Mouse (Mus musculus) liver, embryonic 15.5 days (tissue): ENCODE measurements at regions not wholly inside any gene's neighbourhood (a gene's known extent, or its start where the extent isn't known, plus 50 kb on each side); places are given as distances from the start of the nearest gene placed in this dataset.
"Not testable (repeated sequence)": the region's sequence is repeated elsewhere in the genome, so short reads cannot be mapped to it uniquely, and the experiment has no call there.

Experiments
- ATAC-seq: fragments of 200-750 bp; cut with Nextera tagmentation; 2 replicates; pipeline ENCODE4 v1.8.0; 2017; ENCODE audit warnings: moderate number of reproducible peaks, mild to moderate bottlenecking, moderate library complexity; ENCODE audit not compliant: insufficient read depth
- H3K27ac ChIP-seq: fragments of 300-500 bp; sonication (generic); replicated peaks from 2 replicates; pipeline ENCODE4 v1.5.1; 2015; ENCODE audit warnings: mild to moderate bottlenecking, inconsistent platforms
- H3K27me3 ChIP-seq: fragments of 300-500 bp; sonication (generic); 2 replicates; pipeline ENCODE4 v1.6.1; 2015; ENCODE audit warnings: mild to moderate bottlenecking, inconsistent platforms
- H3K36me3 ChIP-seq: fragments of 300-500 bp; sonication (generic); replicated peaks from 2 replicates; pipeline ENCODE4 v1.6.1; 2015; ENCODE audit warnings: moderate library complexity, mild to moderate bottlenecking, inconsistent platforms
- H3K4me1 ChIP-seq: fragments of 300-500 bp; sonication (generic); replicated peaks from 2 replicates; pipeline ENCODE4 v1.6.1; 2015; ENCODE audit warnings: inconsistent platforms
- H3K4me2 ChIP-seq: fragments of 300-500 bp; sonication (generic); 2 replicates; pipeline ENCODE4 v1.6.1; 2015; ENCODE audit warnings: moderate library complexity, mild to moderate bottlenecking, inconsistent platforms
- H3K4me3 ChIP-seq: fragments of 300-500 bp; sonication (generic); replicated peaks from 2 replicates; pipeline ENCODE4 v1.5.1; 2015; ENCODE audit warnings: mild to moderate bottlenecking, inconsistent platforms
- H3K9ac ChIP-seq: fragments of 300-500 bp; sonication (generic); 2 replicates; pipeline ENCODE4 v1.6.1; 2015; ENCODE audit warnings: moderate library complexity, mild to moderate bottlenecking, inconsistent platforms
- H3K9me3 ChIP-seq: fragments of 300-500 bp; sonication (generic); replicated peaks from 2 replicates; pipeline ENCODE4 v1.6.1; 2016; ENCODE audit warnings: inconsistent platforms
- WGBS: fragments of 180-500 bp; shearing (Covaris S2); methylation state at CpG from one replicate; pipeline ENCODE4 v1.1.7; 2015; ENCODE audit warnings: mixed read lengths; ENCODE audit not compliant: insufficient replicate concordance; 5-methylcytosine and 5-hydroxymethylcytosine counted together

DNA sequence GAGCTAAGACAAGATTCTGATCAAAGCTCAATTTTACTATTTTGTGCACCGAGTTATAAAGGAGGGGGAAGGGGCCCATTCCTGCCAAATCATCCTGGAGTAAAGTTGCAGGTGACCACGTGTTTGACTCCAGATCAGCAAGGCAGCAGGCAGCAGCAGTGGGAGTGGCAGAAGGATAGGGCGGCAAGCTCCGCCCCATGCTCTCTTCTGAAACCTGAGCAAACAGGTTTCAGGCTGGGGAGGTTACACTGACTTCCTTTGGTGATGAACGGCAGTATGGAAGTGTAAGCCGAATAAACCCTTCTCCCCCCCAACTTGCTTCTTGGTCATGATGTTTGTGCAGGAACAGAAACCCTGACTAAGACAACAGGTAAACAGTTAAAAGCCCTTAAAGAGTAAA lies 479.0 kb downstream of the Inhba start:
- not testable (repeated sequence) for ATAC-seq, H3K4me3 ChIP-seq, H3K27me3 ChIP-seq, H3K36me3 ChIP-seq, H3K27ac ChIP-seq, H3K4me1 ChIP-seq, H3K9me3 ChIP-seq, H3K4me2 ChIP-seq, H3K9ac ChIP-seq
- WGBS = 34% methylated on average over 6 of the region's 6 CpGs

DNA sequence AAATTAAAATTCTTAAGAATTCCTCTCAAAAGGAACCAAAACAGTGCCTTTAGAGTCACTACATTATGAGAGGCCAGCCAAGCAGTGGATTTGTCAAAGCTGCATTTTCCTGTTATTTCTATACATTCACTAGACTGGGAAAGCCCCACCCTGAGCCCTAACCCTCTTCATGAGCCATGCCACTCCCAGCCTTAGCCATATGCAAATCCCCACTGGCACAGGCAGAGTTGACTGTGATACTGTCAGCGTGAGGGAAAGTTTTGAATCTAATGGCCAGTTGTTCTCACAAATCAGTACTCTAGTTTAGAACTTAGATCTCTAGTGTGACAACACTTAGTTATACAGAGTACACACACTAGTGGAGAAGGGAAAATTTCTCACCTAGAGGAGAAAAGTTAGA lies 486.4 kb downstream of the Inhba start:
- no peak overlapping the region for H3K9ac ChIP-seq
- 49% methylated on average over 1 of the region's 1 CpGs for WGBS
- no peak for ATAC-seq
- no peaks in the 10 kb centered on the region for H3K36me3 ChIP-seq
- no peaks in the 10 kb centered on the region for H3K4me1 ChIP-seq
- no peak overlapping the region for H3K4me3 ChIP-seq
- H3K4me2 ChIP-seq = no peak overlapping the region
- H3K9me3 ChIP-seq = no peaks in the 10 kb centered on the region
- H3K27me3 ChIP-seq = no peaks in the 10 kb centered on the region
- no peak overlapping the region for H3K27ac ChIP-seq

DNA sequence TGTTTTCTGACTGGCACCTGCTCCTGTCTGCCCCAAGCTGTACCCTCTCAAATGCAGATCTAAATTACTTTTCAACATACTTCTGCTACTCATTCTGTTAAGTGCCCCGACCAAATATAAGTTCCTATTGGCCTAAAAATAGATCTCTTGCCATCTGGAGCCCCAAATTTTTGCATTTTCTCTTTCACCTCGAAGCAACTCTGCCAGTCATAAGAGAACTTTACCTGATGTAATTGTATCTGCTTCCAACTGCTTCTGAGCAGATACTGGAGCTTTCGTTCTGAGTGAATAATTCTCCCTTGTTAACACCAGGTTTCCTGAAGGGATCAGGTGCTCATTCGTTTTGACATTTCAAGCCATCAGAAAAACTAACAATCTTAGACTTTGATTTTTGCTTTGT lies 501.2 kb downstream of the Inhba start:
- Histone ChIP-seq H3K9me3 (no peaks in the 10 kb centered on the region), H3K4me3 (no peak overlapping the region), H3K27me3 (no peaks in the 10 kb centered on the region), H3K36me3 (no peaks in the 10 kb centered on the region), H3K4me2 (no peak overlapping the region), H3K9ac (no peak overlapping the region), H3K27ac (no peak overlapping the region), H3K4me1 (no peaks in the 10 kb centered on the region)
- 37% methylated on average over 4 of the region's 4 CpGs for WGBS
- ATAC-seq = no peak

DNA sequence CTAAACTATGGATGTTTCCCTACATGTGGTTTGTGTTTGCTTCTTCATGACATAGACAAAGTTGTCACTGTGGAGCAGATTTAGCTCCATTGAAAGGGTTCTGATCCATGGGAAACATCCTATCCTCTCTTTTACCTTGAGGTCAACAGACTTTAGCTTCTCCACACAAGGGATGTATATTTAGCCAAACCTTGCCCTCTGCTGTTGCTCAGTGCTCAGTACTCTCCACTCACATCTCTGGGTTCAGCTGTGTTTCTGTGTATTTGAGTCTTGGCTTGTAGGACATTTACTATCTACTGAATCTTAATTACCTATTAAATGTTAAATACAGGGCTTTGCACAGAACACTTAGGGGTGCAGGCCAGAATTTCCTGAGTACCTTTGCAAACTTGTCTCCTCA lies 503.5 kb downstream of the Inhba start:
- no peak overlapping the region for H3K9ac ChIP-seq
- H3K27me3 ChIP-seq = no peaks in the 10 kb centered on the region
- no peak for ATAC-seq
- H3K36me3 ChIP-seq = no peaks in the 10 kb centered on the region
- H3K27ac ChIP-seq = no peak overlapping the region
- no peaks in the 10 kb centered on the region for H3K4me1 ChIP-seq
- H3K4me2 ChIP-seq = no peak overlapping the region
- no peak overlapping the region for H3K4me3 ChIP-seq
- H3K9me3 ChIP-seq = no peaks in the 10 kb centered on the region

DNA sequence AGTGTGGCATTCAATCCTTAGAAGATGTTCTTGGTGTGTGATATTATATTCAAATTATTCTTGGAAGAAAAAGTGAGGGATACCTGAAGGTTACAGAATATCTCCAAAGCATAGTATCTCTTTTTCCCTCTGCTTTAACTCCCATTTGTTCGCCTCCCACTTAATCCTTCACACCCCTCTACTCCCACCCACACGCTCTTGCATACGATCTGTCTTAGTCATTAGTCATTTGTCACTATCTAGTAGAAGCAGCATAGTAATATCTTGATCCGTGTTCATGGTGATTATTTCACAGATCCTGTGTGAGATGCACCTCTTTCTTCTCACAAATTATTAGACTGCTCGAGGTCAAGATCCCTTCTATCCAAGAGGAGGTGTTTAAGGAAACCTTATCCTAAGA lies 517.4 kb downstream of the Inhba start:
- H3K9me3 ChIP-seq = no peaks in the 10 kb centered on the region
- no peaks in the 10 kb centered on the region for H3K27me3 ChIP-seq
- 52% methylated on average over 5 of the region's 5 CpGs for WGBS
- no peak overlapping the region for H3K4me3 ChIP-seq
- no peaks in the 10 kb centered on the region for H3K36me3 ChIP-seq
- H3K4me2 ChIP-seq = no peak overlapping the region
- no peaks in the 10 kb centered on the region for H3K4me1 ChIP-seq
- H3K27ac ChIP-seq = no peak overlapping the region
- no peak for ATAC-seq
- no peak overlapping the region for H3K9ac ChIP-seq

DNA sequence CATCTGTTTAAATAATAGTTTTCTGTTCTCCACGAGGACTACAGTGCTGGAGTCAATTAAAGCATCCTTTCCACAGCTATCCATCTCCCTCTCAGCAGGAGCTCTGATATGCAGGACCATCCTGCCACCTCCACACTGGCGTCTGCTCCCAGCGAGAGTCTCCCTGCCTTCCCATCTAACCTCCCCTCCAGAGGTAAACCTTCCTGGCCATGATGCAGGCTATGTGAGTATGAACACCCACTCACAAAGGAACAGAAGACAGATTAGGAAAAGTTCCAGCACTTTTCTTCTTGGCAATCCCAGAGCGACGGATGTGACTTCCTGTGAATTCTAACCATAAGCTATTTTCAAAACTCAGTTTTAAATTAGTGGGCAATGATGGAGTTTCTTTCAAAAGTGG lies 532.1 kb downstream of the Inhba start:
- no peak for ATAC-seq
- 49% methylated on average over 5 of the region's 5 CpGs for WGBS
- Histone ChIP-seq H3K27ac (no peak overlapping the region), H3K27me3 (no peaks in the 10 kb centered on the region), H3K9ac (no peak overlapping the region), H3K4me3 (no peak overlapping the region), H3K36me3 (no peaks in the 10 kb centered on the region), H3K9me3 (0 out of 2 replicates have a peak, but pooled peaks cover 4% of the 10 kb centered on the region), H3K4me1 (no peaks in the 10 kb centered on the region), H3K4me2 (no peak overlapping the region)

DNA sequence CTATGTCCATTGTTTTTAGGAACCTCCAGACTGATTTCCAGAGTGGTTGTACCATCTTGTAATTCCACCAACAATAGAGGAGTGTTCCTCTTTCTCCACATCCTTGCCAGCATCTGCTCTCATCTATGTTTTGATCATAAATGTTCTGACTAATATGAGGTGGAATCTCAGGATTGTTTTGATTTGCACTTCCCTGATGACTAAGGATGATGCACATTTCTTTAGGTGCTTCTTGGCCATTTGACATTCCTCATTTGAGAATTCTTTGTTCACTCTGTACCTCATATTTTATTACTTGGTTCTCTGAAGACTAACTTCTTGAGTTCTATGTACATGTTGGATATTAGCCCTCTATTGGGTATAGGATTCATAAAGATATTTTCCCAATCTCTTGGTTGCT lies 538.4 kb downstream of the Inhba start:
- H3K9me3 ChIP-seq = no peaks in the 10 kb centered on the region
- no peak overlapping the region for H3K4me3 ChIP-seq
- ATAC-seq = no peak
- H3K4me1 ChIP-seq = no peaks in the 10 kb centered on the region
- H3K36me3 ChIP-seq = no peaks in the 10 kb centered on the region
- H3K9ac ChIP-seq = no peak overlapping the region
- no peak overlapping the region for H3K27ac ChIP-seq
- no peaks in the 10 kb centered on the region for H3K27me3 ChIP-seq
- H3K4me2 ChIP-seq = no peak overlapping the region

DNA sequence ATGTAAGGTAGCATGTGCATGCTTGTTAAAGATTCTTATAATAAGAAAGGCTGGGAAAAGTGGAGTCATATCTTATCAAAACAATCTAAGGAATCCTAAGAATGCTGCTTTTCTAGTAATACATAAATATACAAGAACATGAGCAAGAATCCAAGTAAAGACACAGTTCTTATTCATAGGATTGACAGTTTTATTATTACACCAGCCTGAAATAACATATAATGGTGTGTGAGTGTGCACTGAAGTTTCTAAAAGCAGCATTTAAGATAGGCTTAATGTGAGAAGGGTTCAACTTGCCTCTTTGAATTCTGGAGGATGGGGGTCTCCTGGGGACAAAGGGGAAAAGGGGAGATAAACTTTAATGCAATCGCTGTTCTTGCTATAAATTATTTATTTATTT lies 553.3 kb downstream of the Inhba start:
- H3K9ac ChIP-seq = no peak overlapping the region
- no peaks in the 10 kb centered on the region for H3K9me3 ChIP-seq
- H3K4me3 ChIP-seq = no peak overlapping the region
- H3K27me3 ChIP-seq = no peaks in the 10 kb centered on the region
- H3K36me3 ChIP-seq = no peaks in the 10 kb centered on the region
- 68% methylated on average over 1 of the region's 1 CpGs for WGBS
- H3K4me2 ChIP-seq = no peak overlapping the region
- ATAC-seq = no peak
- H3K4me1 ChIP-seq = no peaks in the 10 kb centered on the region
- no peak overlapping the region for H3K27ac ChIP-seq

DNA sequence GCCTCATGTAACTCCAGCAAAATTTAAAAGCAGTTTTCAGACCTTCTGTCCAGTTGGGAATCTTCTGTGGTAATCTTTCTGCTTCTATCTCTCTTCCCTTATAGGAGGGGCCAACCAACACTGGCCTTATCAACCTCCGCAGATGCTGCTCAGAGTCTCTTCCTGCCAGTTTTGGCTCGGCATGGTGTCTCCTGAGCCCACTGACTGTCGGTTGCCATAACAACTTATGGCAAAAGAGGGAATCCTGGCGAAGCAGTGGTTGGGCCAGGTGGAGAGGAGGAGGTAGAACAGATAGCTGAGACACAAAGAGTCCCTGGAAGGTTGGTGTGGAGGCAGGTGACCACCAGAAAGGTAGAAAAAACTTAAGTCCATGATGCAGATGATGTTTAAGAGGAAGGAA lies 562.4 kb downstream of the Inhba start:
- H3K9me3 ChIP-seq = no peaks in the 10 kb centered on the region
- H3K27me3 ChIP-seq = no peaks in the 10 kb centered on the region
- H3K4me2 ChIP-seq = no peak overlapping the region
- H3K36me3 ChIP-seq = no peaks in the 10 kb centered on the region
- peak; percentile 61; the same call in 1 of the 2 replicates for ATAC-seq
- H3K27ac ChIP-seq = no peak overlapping the region
- no peak overlapping the region for H3K4me3 ChIP-seq
- no peak overlapping the region for H3K9ac ChIP-seq
- no peaks in the 10 kb centered on the region for H3K4me1 ChIP-seq
- WGBS = 14% methylated on average over 4 of the region's 4 CpGs

DNA sequence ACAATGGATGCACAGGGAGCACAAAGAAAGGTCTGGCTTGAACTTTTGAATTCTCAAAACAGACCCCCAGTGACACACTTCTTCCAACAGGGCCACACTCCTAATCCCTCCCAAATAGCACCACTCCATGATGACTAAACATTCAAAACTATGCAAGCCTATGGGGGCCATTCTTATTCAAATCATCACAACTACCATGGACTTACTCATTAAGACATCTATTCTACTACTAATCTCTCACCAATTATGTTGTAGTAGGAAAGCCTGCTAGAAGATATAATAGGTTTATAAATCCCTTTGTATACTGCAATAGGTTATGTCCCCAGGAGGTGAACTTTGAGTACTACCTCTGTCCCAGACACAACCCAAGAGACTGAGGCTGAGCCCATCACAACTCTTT lies 574.6 kb downstream of the Inhba start:
- Histone ChIP-seq H3K4me3 (no peak overlapping the region), H3K4me2 (no peak overlapping the region), H3K27ac (no peak overlapping the region), H3K9me3 (no peaks in the 10 kb centered on the region), H3K9ac (no peak overlapping the region), H3K27me3 (no peaks in the 10 kb centered on the region), H3K4me1 (no peaks in the 10 kb centered on the region), H3K36me3 (no peaks in the 10 kb centered on the region)
- ATAC-seq = no peak

DNA sequence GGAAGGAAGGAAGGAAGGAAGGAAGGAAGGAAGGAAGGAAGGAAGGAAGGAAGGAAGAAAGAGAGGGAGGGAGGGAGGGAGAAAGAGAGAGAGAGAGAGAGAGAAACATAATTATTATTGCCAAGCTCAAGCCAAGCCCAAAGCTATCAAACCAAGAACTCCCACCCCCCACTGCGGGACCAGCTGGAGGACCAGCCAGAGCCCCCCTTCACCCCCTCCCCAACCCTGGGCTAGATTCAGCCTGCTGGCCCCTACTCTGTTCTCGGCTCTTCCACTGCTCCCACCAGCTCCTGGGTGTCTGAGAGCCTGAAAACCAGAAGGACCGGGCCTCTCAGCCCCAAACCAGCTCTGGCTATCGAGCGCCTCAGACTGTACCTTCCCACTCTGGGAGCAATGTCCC lies 608.1 kb downstream of the Inhba start:
- Histone ChIP-seq H3K27ac (no peak overlapping the region), H3K27me3 (no peaks in the 10 kb centered on the region), H3K4me3 (no peak overlapping the region), H3K4me2 (no peak overlapping the region), H3K9ac (no peak overlapping the region), H3K9me3 (no peaks in the 10 kb centered on the region), H3K36me3 (no peaks in the 10 kb centered on the region), H3K4me1 (no peaks in the 10 kb centered on the region)
- 58% methylated on average over 5 of the region's 5 CpGs for WGBS
- ATAC-seq = no peak

DNA sequence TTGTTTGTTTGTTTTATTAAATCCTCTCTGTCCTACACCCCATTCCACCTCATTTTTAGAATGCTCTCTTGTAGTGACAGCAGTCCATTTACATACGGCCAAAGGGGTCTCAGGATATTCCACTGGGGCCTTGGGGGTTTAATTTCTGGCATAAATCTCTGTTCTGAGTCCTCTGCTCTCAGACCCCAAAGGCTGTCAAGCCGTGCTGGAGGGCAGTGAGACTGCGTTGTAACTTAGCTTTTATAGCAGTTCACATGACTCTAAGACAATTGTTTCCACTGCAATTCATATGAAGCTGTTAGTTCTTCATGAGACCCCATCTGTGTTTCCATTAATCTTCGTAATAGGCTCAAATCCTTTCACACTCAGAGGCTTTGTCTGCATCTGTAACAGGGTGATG lies 614.9 kb downstream of the Inhba start:
- no peaks in the 10 kb centered on the region for H3K4me1 ChIP-seq
- H3K4me2 ChIP-seq = no peak overlapping the region
- no peak overlapping the region for H3K9ac ChIP-seq
- ATAC-seq = no peak
- H3K36me3 ChIP-seq = no peaks in the 10 kb centered on the region
- WGBS = 55% methylated on average over 4 of the region's 4 CpGs
- no peak overlapping the region for H3K4me3 ChIP-seq
- no peaks in the 10 kb centered on the region for H3K27me3 ChIP-seq
- no peaks in the 10 kb centered on the region for H3K9me3 ChIP-seq
- H3K27ac ChIP-seq = no peak overlapping the region
